Mouse (Mus musculus) liver, adult 2 months (tissue): ENCODE results near the gene Tm4sf20. TPM values are rescaled to one million over a fixed set of nuclear protein-coding genes. Genes with fewer than 3 reads are reported as not detected.

Source experiments
- DNase-seq: peaks from one replicate; pipeline ENCODE4 v3.0.0-alpha.2; 2011; ENCODE audit warnings: low read depth, low spot score; ENCODE audit errors: extremely low read depth
- H3K27ac ChIP-seq: fragments of 200-500 bp; replicated peaks from 2 replicates; pipeline ENCODE4 v1.5.1; 2012; ENCODE audit warnings: low read depth, mild to moderate bottlenecking, control low read depth, inconsistent platforms, low read length; ENCODE audit not compliant: insufficient read depth
- H3K27me3 ChIP-seq: fragments of 200-500 bp; 2 replicates; pipeline ENCODE4 v1.6.1; 2012; ENCODE audit warnings: mild to moderate bottlenecking, moderate library complexity, low read length, inconsistent platforms; ENCODE audit not compliant: control insufficient read depth, insufficient read depth
- H3K36me3 ChIP-seq: fragments of 200-500 bp; 2 replicates; pipeline ENCODE4 v1.6.1; 2012; ENCODE audit warnings: low read length, inconsistent platforms; ENCODE audit not compliant: control insufficient read depth, insufficient read depth
- H3K4me1 ChIP-seq: fragments of 200-500 bp; 2 replicates; pipeline ENCODE4 v1.6.1; 2011; ENCODE audit warnings: low read length; ENCODE audit not compliant: control insufficient read depth, insufficient read depth
- H3K4me3 ChIP-seq: fragments of 200-500 bp; 2 replicates; pipeline ENCODE4 v1.5.1; 2011; ENCODE audit warnings: low read depth, mild to moderate bottlenecking, control low read depth, low read length, moderate library complexity; ENCODE audit not compliant: insufficient read depth
- H3K79me2 ChIP-seq: fragments of 200-500 bp; 2 replicates; pipeline ENCODE4 v1.6.1; 2012; ENCODE audit warnings: inconsistent platforms, mild to moderate bottlenecking, low read length, moderate library complexity; ENCODE audit not compliant: control insufficient read depth, insufficient read depth
- H3K9ac ChIP-seq: fragments of 200-500 bp; 2 replicates; pipeline ENCODE4 v1.6.1; 2012; ENCODE audit warnings: low read depth, mild to moderate bottlenecking, control low read depth, inconsistent platforms, low read length
- CTCF ChIP-seq: fragments of 200-500 bp; IDR thresholded peaks from 2 replicates; pipeline ENCODE4 v1.5.1; 2011; ENCODE audit warnings: low read depth, low read length, control low read depth
- POLR2A ChIP-seq: fragments of 200-500 bp; IDR thresholded peaks from 2 replicates; pipeline ENCODE4 v1.6.1; 2011; ENCODE audit warnings: low read length, control low read depth; ENCODE audit not compliant: insufficient read depth; ENCODE audit errors: extremely low read depth
- WGBS: fragments of 180-500 bp; shearing (Covaris S2); methylation state at CpG from one replicate; pipeline ENCODE4 v1.1.7; 2018; 5-methylcytosine and 5-hydroxymethylcytosine counted together
- polyA plus RNA-seq: library from polyadenylated mRNA; depleted of rRNA; stranded (reverse); fragments of >200 nt; gene quantifications from 2 replicates; pipeline ENCODE4 v1.2.3, GENCODE M21; 2012
- total RNA-seq: library from RNA; depleted of rRNA; stranded (reverse); fragments of >200 nt; gene quantifications from 2 replicates; pipeline ENCODE4 v1.2.3, GENCODE M21; 2014

The Tm4sf20 gene
- total and polyA plus RNA-seq, 2 experiments: not detected

DNA sequence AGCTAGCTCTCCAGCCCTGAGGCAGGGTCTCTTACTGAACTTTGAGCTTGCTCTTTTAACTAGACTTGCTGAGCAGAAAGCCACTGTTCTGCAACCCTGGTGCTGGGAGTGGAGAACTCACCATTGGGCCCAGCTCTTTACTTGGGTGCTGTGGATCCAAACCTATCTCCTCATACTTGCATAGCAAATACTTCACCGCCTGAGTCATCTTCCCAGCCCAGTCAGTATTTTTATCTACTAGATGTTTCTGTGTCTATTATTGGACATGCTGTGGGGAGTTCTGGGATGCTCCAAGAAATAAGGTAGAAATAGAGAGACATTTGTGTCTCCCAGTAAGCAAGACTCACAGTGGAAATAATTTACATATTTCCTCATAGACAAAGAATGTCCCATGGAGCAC is 35.8 kb upstream of the Tm4sf20 start:
- H3K27me3 ChIP-seq: no peaks in the 10 kb centered on the region
- no peak for DNase-seq
- no peak for TF ChIP-seq POLR2A
- no peak for TF ChIP-seq CTCF
- H3K9ac ChIP-seq: no peak overlapping the region
- WGBS: 98% methylated on average over 1 of the region's 1 CpGs
- H3K36me3 ChIP-seq: no peaks in the 10 kb centered on the region
- H3K4me3 ChIP-seq: no peak overlapping the region
- H3K79me2 ChIP-seq: no peaks in the 10 kb centered on the region
- no peaks in the 10 kb centered on the region for H3K4me1 ChIP-seq
- H3K27ac ChIP-seq: no peak overlapping the region

DNA sequence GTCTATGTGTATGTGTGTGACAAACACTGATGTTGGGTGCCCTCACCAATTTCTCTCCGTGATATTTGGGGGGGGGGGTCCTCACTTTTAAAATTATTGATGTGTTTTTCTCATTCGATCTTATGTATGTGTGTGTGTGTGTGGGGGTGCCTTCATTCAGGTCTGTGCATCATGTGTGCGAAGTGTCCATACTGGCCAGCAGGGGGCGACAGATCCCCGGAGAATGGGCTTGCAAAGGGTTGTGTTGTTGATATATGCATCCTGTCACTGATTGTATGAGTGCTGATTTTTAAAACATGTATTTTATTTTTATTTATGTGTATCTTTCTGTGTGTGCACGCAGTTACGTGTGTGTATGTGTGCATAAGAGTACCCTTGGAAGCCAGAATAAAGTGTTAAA is 35.3 kb upstream of the Tm4sf20 start:
- Histone ChIP-seq H3K79me2 (no peaks in the 10 kb centered on the region), H3K4me1 (no peaks in the 10 kb centered on the region), H3K27ac (no peak overlapping the region), H3K36me3 (no peaks in the 10 kb centered on the region), H3K27me3 (no peaks in the 10 kb centered on the region), H3K4me3 (no peak overlapping the region), H3K9ac (no peak overlapping the region)
- TF ChIP-seq CTCF: peak; percentile 85
- TF ChIP-seq POLR2A: no peak
- DNase-seq: no peak
- WGBS: 75% methylated on average over 7 of the region's 7 CpGs

DNA sequence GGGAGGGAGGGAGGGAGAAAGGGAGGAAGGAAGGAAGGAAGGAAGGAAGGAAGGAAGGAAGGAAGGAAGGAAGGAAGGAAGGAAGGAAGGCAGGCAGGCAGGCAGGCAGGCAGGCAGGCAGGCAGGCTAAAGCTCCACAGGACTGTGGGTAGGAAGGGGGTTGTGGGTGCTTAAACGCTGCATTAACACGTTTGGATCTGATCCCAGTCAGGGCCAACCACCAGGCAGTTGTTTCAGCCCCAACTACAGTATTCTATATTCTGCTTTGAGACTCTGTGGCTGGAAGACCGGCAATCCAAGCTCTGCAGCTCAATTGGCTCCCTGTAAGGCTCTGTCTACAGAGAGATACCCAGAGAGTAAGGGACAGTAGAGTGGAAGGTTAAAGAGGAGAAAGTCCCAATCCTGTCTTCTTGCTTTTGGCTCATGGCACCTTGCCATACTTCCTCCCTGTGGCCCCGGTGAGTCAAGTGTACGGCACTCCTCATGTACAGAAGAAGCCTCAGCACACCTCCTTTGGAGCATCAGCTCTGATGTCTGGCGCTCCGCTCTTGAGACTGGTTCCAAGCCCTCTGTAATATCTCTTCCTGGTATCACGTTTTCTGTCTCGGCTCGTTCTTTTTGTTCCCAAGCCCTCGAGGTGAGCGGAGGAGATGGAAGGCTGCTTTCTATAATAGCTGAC is 33.0 kb upstream of the Tm4sf20 start:
- WGBS: 84% methylated on average over 12 of the region's 12 CpGs
- no peak overlapping the region for H3K9ac ChIP-seq
- no peaks in the 10 kb centered on the region for H3K36me3 ChIP-seq
- TF ChIP-seq CTCF (no peak), POLR2A (no peak)
- no peaks in the 10 kb centered on the region for H3K4me1 ChIP-seq
- H3K27ac ChIP-seq: no peak overlapping the region
- H3K79me2 ChIP-seq: no peaks in the 10 kb centered on the region
- no peak for DNase-seq
- H3K27me3 ChIP-seq: no peaks in the 10 kb centered on the region
- H3K4me3 ChIP-seq: no peak overlapping the region

DNA sequence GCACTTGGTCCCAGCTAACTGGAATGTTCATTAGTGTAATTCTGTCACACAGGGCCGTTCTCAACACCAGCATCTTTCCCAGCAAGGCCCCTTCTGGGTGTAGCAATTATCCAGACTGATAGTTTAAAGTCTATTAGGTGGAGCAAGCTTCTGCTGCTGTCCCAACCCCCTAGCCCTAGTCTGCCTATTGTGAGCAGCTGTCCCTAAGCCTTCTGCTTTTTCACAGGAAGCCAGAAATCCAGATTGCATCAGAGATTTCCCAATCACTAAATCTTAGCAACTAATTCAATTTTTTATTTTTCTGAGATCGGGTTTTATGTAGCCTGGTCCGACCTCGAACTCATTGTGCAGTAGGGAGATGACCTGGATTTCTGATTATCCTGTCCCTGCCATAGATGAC is 30.7 kb upstream of the Tm4sf20 start:
- Histone ChIP-seq H3K4me3 (no peak overlapping the region), H3K79me2 (no peaks in the 10 kb centered on the region), H3K9ac (no peak overlapping the region), H3K36me3 (no peaks in the 10 kb centered on the region), H3K27me3 (no peaks in the 10 kb centered on the region), H3K4me1 (no peaks in the 10 kb centered on the region), H3K27ac (no peak overlapping the region)
- TF ChIP-seq CTCF (no peak), POLR2A (no peak)
- 81% methylated on average over 4 of the region's 4 CpGs for WGBS
- no peak for DNase-seq

DNA sequence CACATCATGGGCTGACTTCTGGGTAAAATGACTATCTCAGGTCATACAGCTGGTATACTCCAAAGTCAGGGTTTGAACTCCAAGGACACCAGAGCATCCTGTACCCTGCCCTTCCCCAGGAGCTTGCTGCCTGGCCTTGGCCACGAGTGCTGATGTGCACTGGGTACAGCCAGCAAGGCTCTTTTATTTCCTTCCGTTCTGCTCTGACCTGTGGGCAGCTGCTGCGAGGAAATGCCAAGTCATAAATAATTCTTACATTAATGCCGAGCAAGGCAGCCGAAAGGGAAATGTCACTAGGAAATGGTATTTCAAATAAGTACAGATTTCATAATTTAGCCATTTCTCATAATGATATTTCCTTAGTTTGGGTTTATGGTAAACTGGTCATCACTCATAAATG is 30.0 kb upstream of the Tm4sf20 start:
- no peaks in the 10 kb centered on the region for H3K36me3 ChIP-seq
- TF ChIP-seq POLR2A (no peak), CTCF (no peak)
- 68% methylated on average over 5 of the region's 5 CpGs for WGBS
- H3K9ac ChIP-seq: no peak overlapping the region
- no peak overlapping the region for H3K4me3 ChIP-seq
- no peaks in the 10 kb centered on the region for H3K79me2 ChIP-seq
- no peak overlapping the region for H3K27ac ChIP-seq
- DNase-seq: no peak
- no peaks in the 10 kb centered on the region for H3K27me3 ChIP-seq
- no peaks in the 10 kb centered on the region for H3K4me1 ChIP-seq

DNA sequence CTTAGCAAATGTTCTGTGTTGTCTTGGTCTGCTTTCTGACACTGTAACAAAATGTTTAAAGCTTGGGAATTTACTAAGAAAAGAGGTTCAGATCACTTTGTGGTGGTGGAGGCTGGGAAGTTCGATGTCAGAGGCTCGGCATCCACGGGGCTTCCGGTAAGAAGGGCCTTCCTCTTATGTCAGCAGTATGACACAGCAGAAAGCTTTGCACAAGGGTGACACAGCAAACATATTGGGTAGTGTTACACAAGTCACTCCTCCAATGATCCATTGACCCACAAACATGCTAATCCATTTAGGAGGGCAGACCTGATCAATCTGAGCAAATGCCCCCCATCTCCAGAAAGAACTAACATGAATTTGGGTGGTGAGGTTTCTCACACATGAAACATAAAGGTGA is 28.8 kb upstream of the Tm4sf20 start:
- Histone ChIP-seq H3K27ac (no peak overlapping the region), H3K27me3 (no peaks in the 10 kb centered on the region), H3K79me2 (no peaks in the 10 kb centered on the region), H3K4me1 (no peaks in the 10 kb centered on the region), H3K9ac (no peak overlapping the region), H3K36me3 (no peaks in the 10 kb centered on the region), H3K4me3 (no peak overlapping the region)
- no peak for DNase-seq
- no peak for TF ChIP-seq POLR2A
- TF ChIP-seq CTCF: no peak
- 90% methylated on average over 4 of the region's 4 CpGs for WGBS
